Mouse (Mus musculus): ENCODE data around the gene Stxbp6. TPM values are rescaled to one million over a fixed set of nuclear protein-coding genes. Genes with fewer than 3 reads are reported as not detected.

Gene Stxbp6
- polyA plus RNA-seq, 1 experiment from 2014 or later: 6.9 TPM

DNA sequence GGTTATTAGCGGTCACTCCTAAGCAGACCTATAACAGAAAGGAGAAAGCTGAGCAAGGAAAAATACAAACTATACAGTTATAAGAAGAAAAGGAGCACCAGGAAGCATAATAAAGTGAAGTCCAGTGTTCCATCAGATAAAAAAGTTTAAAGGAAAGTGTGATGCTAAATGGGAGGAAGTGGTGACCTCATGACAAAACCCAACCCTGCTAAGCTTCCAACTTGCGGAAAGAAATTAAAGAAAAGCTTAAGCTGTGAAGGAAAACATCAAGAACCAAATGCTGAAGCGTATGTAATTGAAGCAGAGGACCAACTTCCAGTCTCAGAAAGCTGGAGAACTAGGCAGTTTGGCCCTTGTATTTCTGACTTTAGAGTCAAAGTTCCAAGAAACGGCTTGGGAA is 77.1 kb downstream of the Stxbp6 start:
- Histone ChIP-seq H3K4me3 (ENCODE audit: low read depth, low read length) (no peak overlapping the region), H3K27ac (ENCODE audit: low read depth, low read length) (no peak overlapping the region), H3K4me1 (ENCODE audit: control insufficient read depth, insufficient read depth, low read length) (no peaks in the 10 kb centered on the region), H3K9ac (ENCODE audit: low read length) (no peak overlapping the region), H3K4me2 (ENCODE audit: low read length) (no peak overlapping the region), H3K36me3 (ENCODE audit: control insufficient read depth, insufficient read depth, low read length) (no peaks in the 10 kb centered on the region), H3K9me3 (replicated peaks; ENCODE audit: control insufficient read depth, low read length) (no peaks in the 10 kb centered on the region), H3K27me3 (replicated peaks; ENCODE audit: control insufficient read depth, insufficient read depth, low read length) (no peaks in the 10 kb centered on the region)
- ATAC-seq (no peak), DNase-seq (ENCODE audit: low spot score) (no peak)
- WGBS: 93% methylated on average over 4 of the region's 4 CpGs

DNA sequence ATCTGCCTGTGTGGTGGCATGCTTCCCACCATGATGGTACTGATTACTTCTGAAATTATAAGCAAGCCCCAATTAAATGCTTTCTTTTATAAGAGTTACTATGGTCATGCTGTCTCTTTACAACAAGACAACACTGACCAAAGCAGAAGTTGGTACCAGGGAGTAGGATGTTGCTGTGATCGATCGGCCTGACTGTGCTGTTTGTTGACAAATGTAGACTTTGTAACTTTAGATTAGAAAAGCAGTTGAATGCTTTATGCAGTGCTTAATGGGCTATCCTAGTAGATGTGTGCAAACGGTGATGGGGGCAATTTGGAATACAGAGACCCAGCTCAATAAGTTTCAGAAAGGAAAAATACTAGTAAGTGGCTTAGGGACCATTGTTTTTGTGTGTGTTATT is 77.6 kb downstream of the Stxbp6 start:
- H3K9ac ChIP-seq (ENCODE audit: low read length): no peak overlapping the region
- no peak overlapping the region for H3K4me2 ChIP-seq (ENCODE audit: low read length)
- DNase-seq (ENCODE audit: low spot score) (no peak), ATAC-seq (no peak)
- H3K27ac ChIP-seq (ENCODE audit: low read depth, low read length): no peak overlapping the region
- H3K36me3 ChIP-seq (ENCODE audit: control insufficient read depth, insufficient read depth, low read length): no peaks in the 10 kb centered on the region
- H3K27me3 ChIP-seq (replicated peaks; ENCODE audit: control insufficient read depth, insufficient read depth, low read length): no peaks in the 10 kb centered on the region
- H3K9me3 ChIP-seq (replicated peaks; ENCODE audit: control insufficient read depth, low read length): no peaks in the 10 kb centered on the region
- H3K4me3 ChIP-seq (ENCODE audit: low read depth, low read length): no peak overlapping the region
- 85% methylated on average over 3 of the region's 3 CpGs for WGBS
- no peaks in the 10 kb centered on the region for H3K4me1 ChIP-seq (ENCODE audit: control insufficient read depth, insufficient read depth, low read length)

DNA sequence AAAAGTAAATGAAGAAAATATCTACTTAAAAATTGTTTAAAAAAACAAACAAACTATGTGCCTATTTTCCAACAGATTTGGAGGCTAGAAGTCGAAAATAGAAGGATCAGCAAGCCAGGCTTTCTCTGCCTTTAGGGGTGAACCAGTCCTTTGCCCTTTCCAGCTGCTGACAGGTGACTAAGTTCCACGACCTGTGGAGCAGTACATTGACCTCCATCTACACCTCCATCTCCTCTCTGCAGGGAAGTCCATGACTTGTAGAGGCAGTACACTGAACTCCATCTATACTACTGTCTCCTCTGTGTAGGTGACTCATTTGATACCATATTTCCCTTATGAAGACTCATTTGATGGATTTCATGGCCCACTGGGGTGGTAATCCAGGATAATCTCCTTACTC is 78.2 kb downstream of the Stxbp6 start:
- WGBS: 85% methylated on average over 2 of the region's 2 CpGs
- DNase-seq (ENCODE audit: low spot score) (no peak), ATAC-seq (no peak)
- no peak overlapping the region for H3K9ac ChIP-seq (ENCODE audit: low read length)
- no peak overlapping the region for H3K4me3 ChIP-seq (ENCODE audit: low read depth, low read length)
- no peaks in the 10 kb centered on the region for H3K36me3 ChIP-seq (ENCODE audit: control insufficient read depth, insufficient read depth, low read length)
- H3K27ac ChIP-seq (ENCODE audit: low read depth, low read length): no peak overlapping the region
- H3K27me3 ChIP-seq (replicated peaks; ENCODE audit: control insufficient read depth, insufficient read depth, low read length): no peaks in the 10 kb centered on the region
- H3K9me3 ChIP-seq (replicated peaks; ENCODE audit: control insufficient read depth, low read length): no peaks in the 10 kb centered on the region
- no peak overlapping the region for H3K4me2 ChIP-seq (ENCODE audit: low read length)
- H3K4me1 ChIP-seq (ENCODE audit: control insufficient read depth, insufficient read depth, low read length): no peaks in the 10 kb centered on the region

DNA sequence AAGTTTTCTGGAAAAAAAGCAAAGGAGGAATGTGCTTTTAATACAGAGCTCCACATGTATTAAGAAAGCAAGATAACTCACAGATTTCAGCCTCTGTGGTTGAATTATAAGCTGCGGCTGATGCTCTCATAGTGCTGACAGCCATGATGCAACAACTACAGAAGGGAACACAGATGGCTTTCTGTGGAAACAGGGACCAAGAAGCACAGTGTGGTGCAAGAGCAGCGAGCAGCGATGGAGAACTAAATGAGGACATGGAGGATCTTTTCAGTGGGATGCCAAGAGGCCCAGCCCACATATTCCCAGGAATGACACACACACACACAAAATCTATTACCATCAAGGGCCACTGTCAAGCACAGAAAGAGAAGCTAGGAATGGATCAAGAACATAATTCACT is 81.1 kb downstream of the Stxbp6 start:
- Histone ChIP-seq H3K36me3 (ENCODE audit: control insufficient read depth, insufficient read depth, low read length) (no peaks in the 10 kb centered on the region), H3K4me1 (ENCODE audit: control insufficient read depth, insufficient read depth, low read length) (peaks cover 8% of the 10 kb centered on the region), H3K27me3 (replicated peaks; ENCODE audit: control insufficient read depth, insufficient read depth, low read length) (no peaks in the 10 kb centered on the region), H3K4me3 (ENCODE audit: low read depth, low read length) (no peak overlapping the region), H3K27ac (ENCODE audit: low read depth, low read length) (no peak overlapping the region), H3K9ac (ENCODE audit: low read length) (no peak overlapping the region), H3K4me2 (ENCODE audit: low read length) (no peak overlapping the region), H3K9me3 (replicated peaks; ENCODE audit: control insufficient read depth, low read length) (no peaks in the 10 kb centered on the region)
- DNase-seq (ENCODE audit: low spot score) (no peak), ATAC-seq (no peak; the same call in 1 of the 2 replicates)
- WGBS: 87% methylated on average over 3 of the region's 3 CpGs

DNA sequence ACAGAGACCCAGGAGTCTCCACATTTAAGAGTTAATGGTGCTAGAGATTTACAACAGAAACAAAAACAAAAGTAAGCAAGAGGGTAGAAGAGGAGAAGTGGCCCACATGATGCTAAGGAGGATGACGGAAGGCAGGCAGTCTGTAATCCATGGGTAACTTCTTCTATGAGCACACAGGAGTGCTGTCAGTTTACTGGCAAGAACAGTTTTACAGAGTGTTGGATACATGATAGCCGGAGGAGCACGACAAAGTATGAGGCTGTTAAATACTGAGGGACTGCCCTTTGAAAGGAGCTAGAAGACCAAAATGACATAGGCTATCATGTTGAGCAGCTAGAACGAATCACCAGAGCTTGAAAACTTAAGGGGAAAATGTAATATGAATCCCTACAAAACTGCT is 81.7 kb downstream of the Stxbp6 start:
- 93% methylated on average over 4 of the region's 4 CpGs for WGBS
- ATAC-seq (no peak), DNase-seq (ENCODE audit: low spot score) (no peak)

DNA sequence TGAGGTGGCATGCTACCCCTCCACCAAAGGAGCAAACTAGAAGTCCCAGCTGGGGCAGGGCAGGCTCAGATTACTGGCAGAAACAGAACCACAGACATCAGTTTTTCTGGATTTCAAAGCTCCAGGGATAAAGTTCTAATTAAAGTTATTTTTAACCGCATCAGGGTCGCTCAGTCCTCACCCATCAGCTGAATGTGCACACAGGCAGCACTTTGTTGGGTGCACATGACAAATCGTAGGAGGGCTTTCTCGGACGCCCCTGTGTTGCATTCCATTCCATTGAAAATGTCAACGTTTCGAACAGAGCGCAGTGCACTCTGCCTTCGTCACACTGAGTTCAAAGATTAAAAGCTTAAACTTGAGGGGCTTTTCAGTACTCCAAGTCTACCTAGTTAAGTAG is 84.1 kb downstream of the Stxbp6 start:
- peaks cover 8% of the 10 kb centered on the region for H3K4me1 ChIP-seq (ENCODE audit: control insufficient read depth, insufficient read depth, low read length)
- no peaks in the 10 kb centered on the region for H3K27me3 ChIP-seq (replicated peaks; ENCODE audit: control insufficient read depth, insufficient read depth, low read length)
- H3K36me3 ChIP-seq (ENCODE audit: control insufficient read depth, insufficient read depth, low read length): no peaks in the 10 kb centered on the region
- no peak for DNase-seq (ENCODE audit: low spot score)
- no peak overlapping the region for H3K4me3 ChIP-seq (ENCODE audit: low read depth, low read length)
- WGBS: 54% methylated on average over 9 of the region's 9 CpGs
- H3K4me2 ChIP-seq (ENCODE audit: low read length): no peak overlapping the region
- H3K27ac ChIP-seq (ENCODE audit: low read depth, low read length): no peak overlapping the region
- no peak overlapping the region for H3K9ac ChIP-seq (ENCODE audit: low read length)
- no peaks in the 10 kb centered on the region for H3K9me3 ChIP-seq (replicated peaks; ENCODE audit: control insufficient read depth, low read length)
- no peak for ATAC-seq

More for the DNA sequence above, 81.7 kb downstream of the Stxbp6 start:
- no peak overlapping the region for H3K9ac ChIP-seq (ENCODE audit: low read length)
- no peaks in the 10 kb centered on the region for H3K9me3 ChIP-seq (replicated peaks; ENCODE audit: control insufficient read depth, low read length)
- H3K4me1 ChIP-seq (ENCODE audit: control insufficient read depth, insufficient read depth, low read length): peaks cover 8% of the 10 kb centered on the region
- H3K4me3 ChIP-seq (ENCODE audit: low read depth, low read length): no peak overlapping the region
- H3K36me3 ChIP-seq (ENCODE audit: control insufficient read depth, insufficient read depth, low read length): no peaks in the 10 kb centered on the region
- no peak overlapping the region for H3K4me2 ChIP-seq (ENCODE audit: low read length)
- H3K27ac ChIP-seq (ENCODE audit: low read depth, low read length): no peak overlapping the region
- H3K27me3 ChIP-seq (replicated peaks; ENCODE audit: control insufficient read depth, insufficient read depth, low read length): no peaks in the 10 kb centered on the region

DNA sequence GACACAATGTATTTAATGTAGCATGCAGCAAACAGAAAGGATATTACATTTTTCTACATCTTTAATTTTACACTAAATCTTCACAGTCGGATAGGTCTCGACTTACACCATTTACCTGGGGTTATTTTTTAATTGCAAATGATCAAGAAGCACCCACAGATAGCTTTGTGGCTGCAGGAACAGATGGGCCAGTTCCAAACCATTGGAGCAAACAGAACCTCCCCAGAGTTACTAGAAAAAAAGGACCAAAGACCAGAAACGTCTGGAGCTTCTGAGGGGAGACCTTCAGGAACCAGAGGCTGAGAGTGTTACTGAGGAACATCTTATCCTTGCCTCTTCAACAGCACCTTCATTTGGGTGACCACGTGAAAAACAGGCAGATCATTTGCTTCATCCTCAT is 85.5 kb downstream of the Stxbp6 start:
- H3K9ac ChIP-seq (ENCODE audit: low read length): no peak overlapping the region
- no peak for DNase-seq (ENCODE audit: low spot score)
- H3K27ac ChIP-seq (ENCODE audit: low read depth, low read length): no peak overlapping the region
- H3K4me1 ChIP-seq (ENCODE audit: control insufficient read depth, insufficient read depth, low read length): peaks cover 8% of the 10 kb centered on the region
- no peaks in the 10 kb centered on the region for H3K9me3 ChIP-seq (replicated peaks; ENCODE audit: control insufficient read depth, low read length)
- H3K4me3 ChIP-seq (ENCODE audit: low read depth, low read length): no peak overlapping the region
- WGBS: 87% methylated on average over 4 of the region's 4 CpGs
- no peak overlapping the region for H3K4me2 ChIP-seq (ENCODE audit: low read length)
- H3K36me3 ChIP-seq (ENCODE audit: control insufficient read depth, insufficient read depth, low read length): no peaks in the 10 kb centered on the region
- no peaks in the 10 kb centered on the region for H3K27me3 ChIP-seq (replicated peaks; ENCODE audit: control insufficient read depth, insufficient read depth, low read length)
- no peak for ATAC-seq

DNA sequence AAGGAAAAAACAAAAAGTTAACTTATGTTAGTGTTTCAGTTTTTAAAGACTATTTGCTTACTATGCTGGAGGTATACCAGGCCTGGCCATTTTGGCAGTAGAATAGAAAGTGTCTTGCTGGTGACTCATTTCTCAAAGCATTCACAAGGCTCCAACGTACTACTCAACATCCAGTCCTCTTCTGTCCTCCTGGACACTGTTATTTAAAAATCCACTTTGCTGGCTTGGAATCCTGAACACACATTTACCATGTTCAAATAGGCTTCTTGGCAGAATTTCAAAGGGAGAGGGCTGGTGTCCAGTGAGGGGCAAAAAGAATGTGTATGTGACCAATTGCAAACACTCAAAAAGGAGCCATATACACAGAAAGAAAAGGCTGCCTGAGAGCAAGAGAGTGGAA is 86.7 kb downstream of the Stxbp6 start:
- 70% methylated on average over 1 of the region's 1 CpGs for WGBS
- no peak overlapping the region for H3K4me2 ChIP-seq (ENCODE audit: low read length)
- no peak overlapping the region for H3K27ac ChIP-seq (ENCODE audit: low read depth, low read length)
- no peak overlapping the region for H3K4me3 ChIP-seq (ENCODE audit: low read depth, low read length)
- H3K9ac ChIP-seq (ENCODE audit: low read length): no peak overlapping the region
- H3K9me3 ChIP-seq (replicated peaks; ENCODE audit: control insufficient read depth, low read length): no peaks in the 10 kb centered on the region
- H3K36me3 ChIP-seq (ENCODE audit: control insufficient read depth, insufficient read depth, low read length): no peaks in the 10 kb centered on the region
- no peak for ATAC-seq
- peaks cover 8% of the 10 kb centered on the region for H3K4me1 ChIP-seq (ENCODE audit: control insufficient read depth, insufficient read depth, low read length)
- DNase-seq (ENCODE audit: low spot score): no peak
- no peaks in the 10 kb centered on the region for H3K27me3 ChIP-seq (replicated peaks; ENCODE audit: control insufficient read depth, insufficient read depth, low read length)

DNA sequence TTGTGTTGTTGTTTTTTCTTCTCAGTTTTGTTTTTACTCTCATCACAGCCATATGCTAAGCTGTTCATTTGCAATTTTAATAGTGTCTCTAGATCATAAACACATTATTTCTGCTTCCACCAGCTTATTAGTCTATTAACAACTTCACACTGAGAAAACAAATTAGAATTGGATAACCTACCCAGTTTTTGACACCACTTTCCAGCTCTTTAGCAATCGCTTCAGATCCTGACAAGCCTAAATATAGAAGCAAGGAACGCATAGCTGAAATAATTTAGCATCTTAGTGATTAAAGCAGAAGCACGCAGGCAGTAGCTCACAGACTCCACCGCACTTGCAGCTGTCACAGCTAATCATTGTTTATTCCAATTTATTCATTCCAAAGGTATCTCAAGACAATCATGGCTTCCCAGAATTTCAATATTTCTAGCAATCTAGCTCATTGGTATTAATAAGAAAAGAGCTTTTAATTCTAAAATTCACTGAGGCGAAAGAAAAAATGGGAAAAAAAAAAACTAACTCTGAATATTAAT is 95.1 kb downstream of the Stxbp6 start:
- Histone ChIP-seq H3K9ac (ENCODE audit: low read length) (no peak overlapping the region), H3K9me3 (replicated peaks; ENCODE audit: control insufficient read depth, low read length) (no peaks in the 10 kb centered on the region), H3K27me3 (replicated peaks; ENCODE audit: control insufficient read depth, insufficient read depth, low read length) (no peaks in the 10 kb centered on the region), H3K4me2 (ENCODE audit: low read length) (no peak overlapping the region), H3K4me3 (ENCODE audit: low read depth, low read length) (no peak overlapping the region), H3K4me1 (ENCODE audit: control insufficient read depth, insufficient read depth, low read length) (no peaks in the 10 kb centered on the region), H3K27ac (ENCODE audit: low read depth, low read length) (no peak overlapping the region), H3K36me3 (ENCODE audit: control insufficient read depth, insufficient read depth, low read length) (no peaks in the 10 kb centered on the region)
- 50% methylated on average over 5 of the region's 5 CpGs for WGBS
- peak; percentile 67 for DNase-seq (ENCODE audit: low spot score)
- peak; percentile 42; the same call in 1 of the 2 replicates for ATAC-seq

Measured in forebrain, embryonic 14.5 days (tissue).